Mouse (Mus musculus): ENCODE results near the gene Wdr82. TPM values are rescaled to one million over a fixed set of nuclear protein-coding genes. Genes with fewer than 3 reads are reported as not detected.

The Wdr82 gene
- polyA plus RNA-seq, 1 experiment from 2014 or later, result 31.3 TPM

- H3K9me3 ChIP-seq, result no peaks in the 10 kb centered on the region
- no peaks in the 10 kb centered on the region for H3K27me3 ChIP-seq
- no peaks in the 10 kb centered on the region for H3K4me1 ChIP-seq (replicated peaks)
- no peak overlapping the region for H3K27ac ChIP-seq
- H3K9ac ChIP-seq (replicated peaks), result no peak overlapping the region
- no peak overlapping the region for H3K4me3 ChIP-seq (replicated peaks)
- WGBS, result 90% methylated on average over 8 of the region's 8 CpGs
- ATAC-seq (ENCODE audit: insufficient number of reproducible peaks, insufficient read depth, low FRiP score, low TSS enrichment, low read depth), result no peak
- peaks cover 99% of the 10 kb centered on the region for H3K36me3 ChIP-seq
- H3K4me2 ChIP-seq, result no peak overlapping the region
Measured at GRCm38 (mm10) chr9:106237401-106237800, 66.7 kb downstream of the Wdr82 start.

GRCm38 (mm10) chr9:106237878-106238277, 67.2 kb downstream of the Wdr82 start:
- Histone ChIP-seq H3K4me3 (replicated peaks) (no peak overlapping the region), H3K9ac (replicated peaks) (no peak overlapping the region), H3K4me2 (no peak overlapping the region), H3K27me3 (no peaks in the 10 kb centered on the region), H3K9me3 (no peaks in the 10 kb centered on the region), H3K36me3 (peaks cover 99% of the 10 kb centered on the region), H3K4me1 (replicated peaks) (no peaks in the 10 kb centered on the region), H3K27ac (no peak overlapping the region)
- 94% methylated on average over 10 of the region's 10 CpGs for WGBS
- ATAC-seq (ENCODE audit: insufficient number of reproducible peaks, insufficient read depth, low FRiP score, low TSS enrichment, low read depth), result no peak

MicroRNAs within 50 kb of the gene (microRNA counts, 519-probe panel; counts per million panel counts)
- microRNA mmu-let-7g, result 8,060 counts per million, percentile 90 among the panel's probes with 10 or more counts

Small RNAs within 50 kb of the gene (microRNA-seq; reads per million reads assigned to microRNA genes)
- gene Mir135a-1 (6.7 reads per million, percentile 20 among the genes with 10 or more reads in this experiment), gene Mirlet7g (22,122 reads per million, percentile 97 among the genes with 10 or more reads in this experiment)

Other genes with a start within 250 kb of the Wdr82 start
- gene Col6a5, start 210.3 kb upstream of the Wdr82 start, polyA plus RNA-seq (2016; fragmentation: Nextera tagmentation; extraction: Ambion mirVana), result 0.43 and 0.70 TPM in 2 replicates
- 0.25 and 0.35 TPM in 2 replicates for gene Col6a4, start 74.1 kb upstream of the Wdr82 start, polyA plus RNA-seq (2016; fragmentation: Nextera tagmentation; extraction: Ambion mirVana)
- 2.8 and 3.1 TPM in 2 replicates for gene Glyctk, start 12.8 kb upstream of the Wdr82 start, polyA plus RNA-seq (2016; fragmentation: Nextera tagmentation; extraction: Ambion mirVana)
- 60.4 and 60.7 TPM in 2 replicates for gene Ppm1m, start 28.8 kb downstream of the Wdr82 start, polyA plus RNA-seq (2016; fragmentation: Nextera tagmentation; extraction: Ambion mirVana)
- 62.1 and 69.8 TPM in 2 replicates for gene Twf2, start 32.2 kb downstream of the Wdr82 start, polyA plus RNA-seq (2016; fragmentation: Nextera tagmentation; extraction: Ambion mirVana)
- gene Tlr9, start 51.7 kb downstream of the Wdr82 start, polyA plus RNA-seq (2016; fragmentation: Nextera tagmentation; extraction: Ambion mirVana), result not detected in 2 replicates
- gene Alas1, start 77.7 kb downstream of the Wdr82 start, polyA plus RNA-seq (2016; fragmentation: Nextera tagmentation; extraction: Ambion mirVana), result 89.3 and 95.0 TPM in 2 replicates
- 30.3 and 31.5 TPM in 2 replicates for gene Poc1a, start 110.1 kb downstream of the Wdr82 start, polyA plus RNA-seq (2016; fragmentation: Nextera tagmentation; extraction: Ambion mirVana)
- gene Dusp7, start 197.7 kb downstream of the Wdr82 start, polyA plus RNA-seq (2016; fragmentation: Nextera tagmentation; extraction: Ambion mirVana), result 53.7 and 58.9 TPM in 2 replicates